ENCODE assay signal across 26 mouse cellular contexts in the genomic region with DNA sequence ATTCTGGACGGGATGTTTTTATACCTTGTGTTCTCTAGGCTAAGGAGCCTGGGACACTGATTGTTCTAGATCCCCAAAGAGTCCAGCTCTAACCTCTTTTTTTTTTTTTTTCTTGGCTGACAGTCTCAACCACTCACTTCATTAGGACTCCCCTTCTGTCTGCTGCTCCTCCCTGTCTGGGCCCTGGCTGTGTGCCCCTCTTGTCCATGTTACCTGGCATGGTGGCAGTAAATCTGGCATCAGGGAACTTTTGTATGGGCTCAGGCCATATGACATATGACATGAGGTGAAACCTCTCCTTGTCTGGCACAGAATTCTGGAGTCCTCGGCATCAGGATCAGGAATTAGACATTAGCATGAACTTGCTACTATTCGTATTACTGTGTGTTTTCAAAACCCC.
"Had no signal": no experiment of that assay in that cellular context is flagged by ENCODE, and none has a peak within 500 bp of the region (broad histone marks: within the 10 kb centered on the region; RNA-seq: fewer than 3 reads in every experiment).

No protein-coding gene starts in this region.

- H3K27me3 ChIP-seq: heart, embryonic 12.5 days; hindbrain, embryonic 12.5 days; intestine, embryonic 15.5 days; limb, embryonic 12.5 days; liver, embryonic 13.5 days; liver, embryonic 15.5 days had no signal

- H3K4me3 ChIP-seq: gastrocnemius, adult 2 months; heart, embryonic 10.5 days; heart, embryonic 12.5 days; hindbrain, embryonic 10.5 days; hindbrain, embryonic 12.5 days; intestine, embryonic 15.5 days; layer of hippocampus, adult 2 months; limb, embryonic 10.5 days; limb, embryonic 12.5 days; liver, embryonic 13.5 days; liver, embryonic 15.5 days had no signal

- H3K36me3 ChIP-seq: heart, embryonic 10.5 days; heart, embryonic 12.5 days; hindbrain, embryonic 10.5 days; hindbrain, embryonic 12.5 days; intestine, embryonic 15.5 days; limb, embryonic 10.5 days; limb, embryonic 12.5 days; liver, embryonic 13.5 days; liver, embryonic 15.5 days had no signal

- H3K9me3 ChIP-seq: heart, embryonic 10.5 days; heart, embryonic 12.5 days; hindbrain, embryonic 10.5 days; hindbrain, embryonic 12.5 days; intestine, embryonic 15.5 days; limb, embryonic 10.5 days; limb, embryonic 12.5 days; liver, embryonic 15.5 days had no signal

- DNase-seq: gastrocnemius, adult 2 months; gastrocnemius, postnatal 10 days; gastrocnemius, postnatal 25 days; heart, adult 18-20 months; heart, postnatal 10 days; heart, postnatal 4 days; kidney, adult 18-20 months; kidney, adult 8-10 months; kidney, postnatal 10 days; kidney, postnatal 25 days; kidney, postnatal 4 days; liver; liver, embryonic 13.5 days had no signal

- H3K4me1 ChIP-seq: heart, embryonic 10.5 days; heart, embryonic 12.5 days; hindbrain, embryonic 10.5 days; hindbrain, embryonic 12.5 days; intestine, embryonic 15.5 days; liver, embryonic 13.5 days; liver, embryonic 15.5 days had no signal

- H3K4me2 ChIP-seq: heart, embryonic 12.5 days; hindbrain, embryonic 12.5 days; hindbrain, embryonic 14.5 days; intestine, embryonic 15.5 days; limb, embryonic 12.5 days; liver, embryonic 11.5 days; liver, embryonic 13.5 days; liver, embryonic 15.5 days had no signal

- H3K27ac ChIP-seq: gastrocnemius, adult 2 months; heart, embryonic 10.5 days; hindbrain, embryonic 10.5 days; hindbrain, embryonic 12.5 days; hindbrain, embryonic 14.5 days; intestine, embryonic 15.5 days; layer of hippocampus, adult 2 months; limb, embryonic 12.5 days; liver, embryonic 13.5 days; liver, embryonic 15.5 days had no signal

- ATAC-seq: inflammation-experienced regulatory T-cells, adult 6 months; intestine, embryonic 15.5 days; intestine, postnatal 0 days had no signal

- H3K9ac ChIP-seq: heart, embryonic 12.5 days; hindbrain, embryonic 12.5 days; hindbrain, embryonic 14.5 days; intestine, embryonic 15.5 days; limb, embryonic 12.5 days; liver, embryonic 13.5 days; liver, embryonic 15.5 days had no signal
